Mouse (Mus musculus): ENCODE measurements around the gene Farsa. TPM values are rescaled to one million over a fixed set of nuclear protein-coding genes. Genes with fewer than 3 reads are reported as not detected.
"Not testable (repeated sequence)": the region's sequence is repeated elsewhere in the genome, so short reads cannot be mapped to it uniquely, and the experiment has no call there.

The Farsa gene
- polyA plus RNA-seq, 1 experiment from 2014 or later, result 130 TPM

- Histone ChIP-seq H3K9ac (ENCODE audit: low read depth, low read length) (no peak overlapping the region), H3K27me3 (replicated peaks; ENCODE audit: control insufficient read depth, insufficient read depth, low read length) (peaks cover 34% of the 10 kb centered on the region), H3K4me1 (replicated peaks; ENCODE audit: control insufficient read depth, insufficient read depth, low read length) (peaks cover 21% of the 10 kb centered on the region), H3K36me3 (ENCODE audit: control insufficient read depth, insufficient read depth, low read length) (no peaks in the 10 kb centered on the region), H3K4me2 (no peak overlapping the region), H3K9me3 (ENCODE audit: control insufficient read depth, low read length) (no peaks in the 10 kb centered on the region), H3K27ac (ENCODE audit: low read depth, low read length) (no peak overlapping the region), H3K4me3 (ENCODE audit: low read depth, low read length) (no peak overlapping the region)
- no peak for ATAC-seq (replicated peaks; ENCODE audit: low FRiP score)
- WGBS, result 45% methylated on average over 19 of the region's 19 CpGs
- DNase-seq (ENCODE audit: low spot score), result no peak
Measured at GRCm38 (mm10) chr8:84814555-84815441, 42.0 kb upstream of the Farsa start.

DNA sequence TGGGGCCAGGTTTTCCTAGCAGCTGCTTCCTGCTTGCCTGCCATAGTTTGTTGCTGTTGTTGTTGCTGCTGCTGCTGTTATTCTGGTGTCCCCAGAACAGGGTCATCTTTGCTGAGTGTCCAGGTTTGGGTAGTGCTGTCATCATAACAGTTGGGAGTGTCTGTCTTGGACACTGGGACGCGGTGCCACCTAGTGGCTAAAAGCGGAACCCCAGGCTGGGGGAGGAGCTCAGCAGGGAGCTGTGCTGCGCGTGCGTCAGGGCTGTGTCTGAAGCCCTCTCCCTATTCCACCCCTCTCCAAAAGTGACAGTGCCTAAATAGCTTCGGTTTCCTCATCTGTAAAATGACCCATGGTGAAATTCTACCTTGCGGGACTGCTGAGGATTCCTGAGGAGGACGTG lies 41.2 kb upstream of the Farsa start:
- Histone ChIP-seq H3K36me3 (ENCODE audit: control insufficient read depth, insufficient read depth, low read length) (no peaks in the 10 kb centered on the region), H3K4me1 (replicated peaks; ENCODE audit: control insufficient read depth, insufficient read depth, low read length) (peaks cover 19% of the 10 kb centered on the region), H3K4me3 (ENCODE audit: low read depth, low read length) (no peak overlapping the region), H3K27me3 (replicated peaks; ENCODE audit: control insufficient read depth, insufficient read depth, low read length) (peaks cover 30% of the 10 kb centered on the region), H3K9me3 (ENCODE audit: control insufficient read depth, low read length) (no peaks in the 10 kb centered on the region), H3K9ac (ENCODE audit: low read depth, low read length) (no peak overlapping the region), H3K27ac (ENCODE audit: low read depth, low read length) (no peak overlapping the region), H3K4me2 (no peak overlapping the region)
- DNase-seq (ENCODE audit: low spot score) (peak; percentile 90), ATAC-seq (replicated peaks; ENCODE audit: low FRiP score) (peak; percentile 78)
- 13% methylated on average over 9 of the region's 9 CpGs for WGBS

DNA sequence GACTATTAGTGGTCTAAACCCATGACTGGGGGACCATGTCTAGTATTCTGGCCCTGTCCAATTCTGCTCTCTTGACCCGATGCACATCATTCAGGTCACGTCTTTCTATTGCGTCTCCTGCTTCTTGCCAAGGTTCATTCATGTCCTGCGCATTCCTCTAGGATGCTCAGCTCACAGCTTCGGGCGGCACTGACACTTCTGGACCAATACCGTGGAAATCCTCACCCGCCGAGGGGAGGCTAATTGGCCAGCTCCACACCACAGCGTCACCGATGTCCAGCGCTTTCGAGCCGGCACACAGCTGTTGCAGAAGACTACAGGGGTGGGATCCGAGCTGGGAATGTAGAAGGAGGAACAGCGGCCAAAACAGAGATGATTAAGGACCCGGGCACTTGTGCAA lies 40.7 kb upstream of the Farsa start:
- Histone ChIP-seq H3K4me1 (replicated peaks; ENCODE audit: control insufficient read depth, insufficient read depth, low read length) (peaks cover 13% of the 10 kb centered on the region), H3K9me3 (ENCODE audit: control insufficient read depth, low read length) (no peaks in the 10 kb centered on the region), H3K4me3 (ENCODE audit: low read depth, low read length) (no peak overlapping the region), H3K27ac (ENCODE audit: low read depth, low read length) (no peak overlapping the region), H3K36me3 (ENCODE audit: control insufficient read depth, insufficient read depth, low read length) (no peaks in the 10 kb centered on the region), H3K4me2 (no peak overlapping the region), H3K9ac (ENCODE audit: low read depth, low read length) (no peak overlapping the region), H3K27me3 (replicated peaks; ENCODE audit: control insufficient read depth, insufficient read depth, low read length) (peaks cover 24% of the 10 kb centered on the region)
- WGBS, result 73% methylated on average over 17 of the region's 17 CpGs
- DNase-seq (ENCODE audit: low spot score), result no peak
- no peak for ATAC-seq (replicated peaks; ENCODE audit: low FRiP score)

DNA sequence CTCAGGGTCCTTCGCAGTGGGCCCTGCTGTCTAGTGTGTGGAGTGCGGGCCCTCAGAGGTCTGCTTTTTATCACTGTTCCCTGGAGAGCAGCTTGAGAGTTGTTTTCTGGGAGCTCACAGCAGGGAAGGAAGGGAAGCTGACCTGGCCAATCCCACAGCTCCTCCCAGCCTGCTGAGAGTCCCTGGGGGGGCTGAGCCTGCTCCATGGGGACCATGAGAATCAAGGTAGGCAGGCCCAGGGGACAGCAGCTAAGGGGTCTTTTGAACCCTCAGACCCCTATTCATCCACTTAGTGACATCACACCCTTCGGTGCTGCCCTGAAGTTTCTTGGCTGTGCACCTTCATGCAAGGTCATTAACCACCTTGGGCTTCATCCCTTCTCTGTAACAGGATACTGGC lies 34.1 kb upstream of the Farsa start, which contains the start of gene Dand5:
Gene Dand5, minus strand, starts transcription at position 101 of the 400 bp plus-strand sequence.
- H3K9me3 ChIP-seq (ENCODE audit: control insufficient read depth, low read length), result no peaks in the 10 kb centered on the region
- no peaks in the 10 kb centered on the region for H3K27me3 ChIP-seq (replicated peaks; ENCODE audit: control insufficient read depth, insufficient read depth, low read length)
- H3K36me3 ChIP-seq (ENCODE audit: control insufficient read depth, insufficient read depth, low read length), result no peaks in the 10 kb centered on the region
- H3K4me3 ChIP-seq (ENCODE audit: low read depth, low read length), result peak within 1 kb of the TSS; percentile 12; the same call in 1 of the 2 replicates
- no peak within 1 kb of the TSS for H3K27ac ChIP-seq (ENCODE audit: low read depth, low read length)
- H3K4me1 ChIP-seq (replicated peaks; ENCODE audit: control insufficient read depth, insufficient read depth, low read length), result peaks cover 16% of the 10 kb centered on the region
- DNase-seq (ENCODE audit: low spot score) (no peak), ATAC-seq (replicated peaks; ENCODE audit: low FRiP score) (no peak)
- 0 out of 2 replicates have a peak within 1 kb of the TSS, but pooled peaks have one; percentile 9 for H3K9ac ChIP-seq (ENCODE audit: low read depth, low read length)
- WGBS, result 56% methylated on average over 3 of the region's 3 CpGs
- H3K4me2 ChIP-seq, result peak within 1 kb of the TSS; percentile 54

GRCm38 (mm10) chr8:84823653-84824052 lies 33.1 kb upstream of the Farsa start:
- peak overlapping the region; percentile 54 for H3K4me2 ChIP-seq
- ATAC-seq (replicated peaks; ENCODE audit: low FRiP score), result peak; percentile 61; the same call in 1 of the 2 replicates
- no peaks in the 10 kb centered on the region for H3K36me3 ChIP-seq (ENCODE audit: control insufficient read depth, insufficient read depth, low read length)
- no peak overlapping the region for H3K9ac ChIP-seq (ENCODE audit: low read depth, low read length)
- DNase-seq (ENCODE audit: low spot score), result peak; percentile 70
- H3K4me3 ChIP-seq (ENCODE audit: low read depth, low read length), result peak overlapping the region; percentile 12; the same call in 1 of the 2 replicates
- WGBS, result 1% methylated on average over 18 of the region's 18 CpGs
- no peak overlapping the region for H3K27ac ChIP-seq (ENCODE audit: low read depth, low read length)
- no peaks in the 10 kb centered on the region for H3K9me3 ChIP-seq (ENCODE audit: control insufficient read depth, low read length)
- peaks cover 16% of the 10 kb centered on the region for H3K4me1 ChIP-seq (replicated peaks; ENCODE audit: control insufficient read depth, insufficient read depth, low read length)
- H3K27me3 ChIP-seq (replicated peaks; ENCODE audit: control insufficient read depth, insufficient read depth, low read length), result no peaks in the 10 kb centered on the region

DNA sequence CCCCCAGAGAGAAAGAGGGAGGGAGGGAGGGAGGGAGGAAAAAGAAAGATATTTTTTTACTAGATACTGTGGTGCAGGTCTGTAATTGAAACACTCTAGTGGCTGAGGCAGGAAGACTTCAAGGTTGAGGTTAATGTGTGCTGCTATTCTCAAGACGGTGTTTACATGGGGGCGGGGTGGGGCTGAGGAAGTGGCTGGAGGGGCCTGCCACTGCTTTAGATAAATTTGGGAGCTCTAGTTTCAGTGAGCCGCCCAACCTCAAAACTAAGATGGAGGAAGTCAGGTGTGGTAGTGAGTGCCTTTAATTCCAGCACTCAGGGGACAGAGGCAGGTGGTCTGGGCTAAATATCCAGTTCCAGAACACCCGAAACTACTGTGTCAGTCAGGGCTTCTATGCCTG lies 31.2 kb upstream of the Farsa start:
- peaks cover 19% of the 10 kb centered on the region for H3K4me1 ChIP-seq (replicated peaks; ENCODE audit: control insufficient read depth, insufficient read depth, low read length)
- no peaks in the 10 kb centered on the region for H3K36me3 ChIP-seq (ENCODE audit: control insufficient read depth, insufficient read depth, low read length)
- no peak overlapping the region for H3K9ac ChIP-seq (ENCODE audit: low read depth, low read length)
- WGBS, result 43% methylated on average over 4 of the region's 4 CpGs
- H3K27me3 ChIP-seq (replicated peaks; ENCODE audit: control insufficient read depth, insufficient read depth, low read length), result no peaks in the 10 kb centered on the region
- ATAC-seq (replicated peaks; ENCODE audit: low FRiP score) (peak; percentile 42), DNase-seq (ENCODE audit: low spot score) (no peak)
- peak overlapping the region; percentile 35; the same call in 1 of the 2 replicates for H3K27ac ChIP-seq (ENCODE audit: low read depth, low read length)
- H3K4me3 ChIP-seq (ENCODE audit: low read depth, low read length), result no peak overlapping the region
- peak overlapping the region; percentile 6 for H3K4me2 ChIP-seq
- no peaks in the 10 kb centered on the region for H3K9me3 ChIP-seq (ENCODE audit: control insufficient read depth, low read length)

GRCm38 (mm10) chr8:84826518-84826917 lies 30.3 kb upstream of the Farsa start:
- 73% methylated on average over 2 of the region's 2 CpGs for WGBS
- ATAC-seq (replicated peaks; ENCODE audit: low FRiP score), result not testable (repeated sequence)
- H3K27ac ChIP-seq (ENCODE audit: low read depth, low read length), result peak overlapping the region; percentile 13; the same call in 1 of the 2 replicates

GRCm38 (mm10) chr8:84831490-84831889 lies 25.3 kb upstream of the Farsa start, which contains the start of gene Gadd45gip1:
Gene Gadd45gip1 (plus strand): TSS chr8:84831522.
- H3K4me3 ChIP-seq (ENCODE audit: low read depth, low read length), result peak within 1 kb of the TSS; percentile 99
- H3K4me1 ChIP-seq (replicated peaks; ENCODE audit: control insufficient read depth, insufficient read depth, low read length), result peaks cover 22% of the 10 kb centered on the region
- no peaks in the 10 kb centered on the region for H3K27me3 ChIP-seq (replicated peaks; ENCODE audit: control insufficient read depth, insufficient read depth, low read length)
- peak; percentile 50; the same call in 1 of the 2 replicates for ATAC-seq (replicated peaks; ENCODE audit: low FRiP score)
- peak within 1 kb of the TSS; percentile 99 for H3K9ac ChIP-seq (ENCODE audit: low read depth, low read length)
- H3K4me2 ChIP-seq, result peak within 1 kb of the TSS; percentile 80
- peaks cover 18% of the 10 kb centered on the region for H3K36me3 ChIP-seq (ENCODE audit: control insufficient read depth, insufficient read depth, low read length)
- peak within 1 kb of the TSS; percentile 94 for H3K27ac ChIP-seq (ENCODE audit: low read depth, low read length)
- DNase-seq (ENCODE audit: low spot score), result no peak
- no peaks in the 10 kb centered on the region for H3K9me3 ChIP-seq (ENCODE audit: control insufficient read depth, low read length)
- WGBS, result 33% methylated on average over 11 of the region's 11 CpGs

More at GRCm38 (mm10) chr8:84826518-84826917, 30.3 kb upstream of the Farsa start:
- H3K27me3 ChIP-seq (replicated peaks; ENCODE audit: control insufficient read depth, insufficient read depth, low read length); H3K9ac ChIP-seq (ENCODE audit: low read depth, low read length); H3K4me3 ChIP-seq (ENCODE audit: low read depth, low read length); H3K9me3 ChIP-seq (ENCODE audit: control insufficient read depth, low read length); DNase-seq (ENCODE audit: low spot score); H3K36me3 ChIP-seq (ENCODE audit: control insufficient read depth, insufficient read depth, low read length): not testable (repeated sequence)
- Histone ChIP-seq H3K4me1 (replicated peaks; ENCODE audit: control insufficient read depth, insufficient read depth, low read length) (peaks cover 19% of the 10 kb centered on the region), H3K4me2 (peak overlapping the region; percentile 33)
